Mouse (Mus musculus) retina, postnatal 1 day (tissue): ENCODE results near the gene Pbdc1.
A peak's percentile ranks its signal among the peaks of the same experiment; 100 is the strongest.
"Not testable (repeated sequence)": the region's sequence is repeated elsewhere in the genome, so short reads cannot be mapped to it uniquely, and the experiment has no call there.

Experiments used
- DNase-seq: peaks from one replicate; pipeline ENCODE4 v3.0.0-alpha.2; 2012

Gene Pbdc1

GRCm38 (mm10) chrX:105079615-105080092 is at the start of gene Pbdc1:
Gene Pbdc1 (plus strand): TSS chrX:105079756.
- DNase-seq: peak; percentile 95

GRCm38 (mm10) chrX:105037666-105038065 is 41.9 kb upstream of the Pbdc1 start:
- DNase-seq: peak; percentile 55

- DNase-seq: no peak
Observed at GRCm38 (mm10) chrX:105064294-105064693, 15.3 kb upstream of the Pbdc1 start.

GRCm38 (mm10) chrX:105064801-105065200 is 14.8 kb upstream of the Pbdc1 start:
- no peak for DNase-seq

- peak; percentile 95 for DNase-seq
Observed at GRCm38 (mm10) chrX:105069671-105070503, 9.7 kb upstream of the Pbdc1 start.

- no peak for DNase-seq
Observed at GRCm38 (mm10) chrX:105079151-105079550, 405 bp upstream of the Pbdc1 start.

GRCm38 (mm10) chrX:105080096-105080495 is 540 bp downstream of the Pbdc1 start:
- no peak for DNase-seq

- DNase-seq: not testable (repeated sequence)
Observed at GRCm38 (mm10) chrX:105083013-105083412, 3.5 kb downstream of the Pbdc1 start.

- peak; percentile 70 for DNase-seq
Observed at GRCm38 (mm10) chrX:105104175-105104574, 24.6 kb downstream of the Pbdc1 start.

GRCm38 (mm10) chrX:105114994-105115393 is 35.4 kb downstream of the Pbdc1 start:
- no peak for DNase-seq

GRCm38 (mm10) chrX:105120275-105121226 is 41.0 kb downstream of the Pbdc1 start, which contains the start of gene Magee1:
Gene Magee1 (plus strand): TSS chrX:105120378.
- DNase-seq: peak; percentile 80

- DNase-seq: peak; percentile 83
Observed at GRCm38 (mm10) chrX:105121227-105121865, 41.8 kb downstream of the Pbdc1 start.

GRCm38 (mm10) chrX:105124903-105125302 is 45.3 kb downstream of the Pbdc1 start:
- peak; percentile 61 for DNase-seq

GRCm38 (mm10) chrX:105151872-105152461 is 72.4 kb downstream of the Pbdc1 start:
- DNase-seq: peak; percentile 10

- DNase-seq: not testable (repeated sequence)
Observed at GRCm38 (mm10) chrX:105165007-105165406, 85.5 kb downstream of the Pbdc1 start.
